Mouse (Mus musculus) erythroblast, embryonic 14.5 days (primary cell): ENCODE data around the gene Nfkbib.

Experiments
- GATA1 ChIP-seq: IDR thresholded peaks from 2 replicates; pipeline ENCODE4 v1.6.1; 2012; ENCODE audit warnings: low read length, inconsistent platforms, mixed read lengths
- TAL1 ChIP-seq: IDR thresholded peaks from 3 replicates; pipeline ENCODE4 v1.6.1; 2012; ENCODE audit warnings: low read length, inconsistent platforms, mixed read lengths

DNA sequence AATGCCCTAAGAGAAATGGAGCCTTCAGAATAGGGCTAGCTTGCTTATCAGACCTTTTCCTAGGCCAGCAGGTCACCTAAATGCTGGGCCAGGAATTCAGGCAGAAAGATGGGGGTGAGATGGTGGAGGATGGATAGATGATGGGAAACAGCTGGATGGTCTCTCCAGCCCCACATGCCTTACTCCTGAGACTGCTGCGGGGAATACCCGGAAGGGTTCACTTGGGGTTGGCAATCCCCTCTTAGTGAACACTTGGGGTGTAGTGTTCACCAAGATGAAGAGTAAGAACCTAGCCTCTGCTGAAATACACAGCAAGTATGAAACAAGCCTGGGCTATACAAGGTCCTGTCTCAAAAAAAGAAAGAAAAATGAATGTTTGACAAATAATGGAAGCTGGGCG, 21.9 kb upstream of the Nfkbib start:
- no peak for TF ChIP-seq TAL1
- no peak for TF ChIP-seq GATA1
